Mouse (Mus musculus) liver, embryonic 15.5 days (tissue): ENCODE measurements around the gene Fuca1. TPM values are rescaled to one million over a fixed set of nuclear protein-coding genes. Genes with fewer than 3 reads are reported as not detected.

Experiments used
- ATAC-seq: fragments of 200-750 bp; cut with Nextera tagmentation; 2 replicates; pipeline ENCODE4 v1.8.0; 2017; ENCODE audit warnings: moderate number of reproducible peaks, mild to moderate bottlenecking, moderate library complexity; ENCODE audit not compliant: insufficient read depth
- H3K27ac ChIP-seq: fragments of 300-500 bp; sonication (generic); replicated peaks from 2 replicates; pipeline ENCODE4 v1.5.1; 2015; ENCODE audit warnings: mild to moderate bottlenecking, inconsistent platforms
- H3K27me3 ChIP-seq: fragments of 300-500 bp; sonication (generic); 2 replicates; pipeline ENCODE4 v1.6.1; 2015; ENCODE audit warnings: mild to moderate bottlenecking, inconsistent platforms
- H3K36me3 ChIP-seq: fragments of 300-500 bp; sonication (generic); replicated peaks from 2 replicates; pipeline ENCODE4 v1.6.1; 2015; ENCODE audit warnings: moderate library complexity, mild to moderate bottlenecking, inconsistent platforms
- H3K4me1 ChIP-seq: fragments of 300-500 bp; sonication (generic); replicated peaks from 2 replicates; pipeline ENCODE4 v1.6.1; 2015; ENCODE audit warnings: inconsistent platforms
- H3K4me2 ChIP-seq: fragments of 300-500 bp; sonication (generic); 2 replicates; pipeline ENCODE4 v1.6.1; 2015; ENCODE audit warnings: moderate library complexity, mild to moderate bottlenecking, inconsistent platforms
- H3K4me3 ChIP-seq: fragments of 300-500 bp; sonication (generic); replicated peaks from 2 replicates; pipeline ENCODE4 v1.5.1; 2015; ENCODE audit warnings: mild to moderate bottlenecking, inconsistent platforms
- H3K9ac ChIP-seq: fragments of 300-500 bp; sonication (generic); 2 replicates; pipeline ENCODE4 v1.6.1; 2015; ENCODE audit warnings: moderate library complexity, mild to moderate bottlenecking, inconsistent platforms
- H3K9me3 ChIP-seq: fragments of 300-500 bp; sonication (generic); replicated peaks from 2 replicates; pipeline ENCODE4 v1.6.1; 2016; ENCODE audit warnings: inconsistent platforms
- WGBS: fragments of 180-500 bp; shearing (Covaris S2); methylation state at CpG from one replicate; pipeline ENCODE4 v1.1.7; 2015; ENCODE audit warnings: mixed read lengths; ENCODE audit not compliant: insufficient replicate concordance; 5-methylcytosine and 5-hydroxymethylcytosine counted together
- polyA plus RNA-seq: library from polyadenylated mRNA; unstranded; fragments of >200 nt; fragmentation: Nextera tagmentation; extraction: Ambion mirVana; gene quantifications from 2 replicates; pipeline ENCODE4 v1.2.1, GENCODE M21; 2015

The Fuca1 gene
- polyA plus RNA-seq, 1 experiment from 2014 or later = 24.0 TPM

DNA sequence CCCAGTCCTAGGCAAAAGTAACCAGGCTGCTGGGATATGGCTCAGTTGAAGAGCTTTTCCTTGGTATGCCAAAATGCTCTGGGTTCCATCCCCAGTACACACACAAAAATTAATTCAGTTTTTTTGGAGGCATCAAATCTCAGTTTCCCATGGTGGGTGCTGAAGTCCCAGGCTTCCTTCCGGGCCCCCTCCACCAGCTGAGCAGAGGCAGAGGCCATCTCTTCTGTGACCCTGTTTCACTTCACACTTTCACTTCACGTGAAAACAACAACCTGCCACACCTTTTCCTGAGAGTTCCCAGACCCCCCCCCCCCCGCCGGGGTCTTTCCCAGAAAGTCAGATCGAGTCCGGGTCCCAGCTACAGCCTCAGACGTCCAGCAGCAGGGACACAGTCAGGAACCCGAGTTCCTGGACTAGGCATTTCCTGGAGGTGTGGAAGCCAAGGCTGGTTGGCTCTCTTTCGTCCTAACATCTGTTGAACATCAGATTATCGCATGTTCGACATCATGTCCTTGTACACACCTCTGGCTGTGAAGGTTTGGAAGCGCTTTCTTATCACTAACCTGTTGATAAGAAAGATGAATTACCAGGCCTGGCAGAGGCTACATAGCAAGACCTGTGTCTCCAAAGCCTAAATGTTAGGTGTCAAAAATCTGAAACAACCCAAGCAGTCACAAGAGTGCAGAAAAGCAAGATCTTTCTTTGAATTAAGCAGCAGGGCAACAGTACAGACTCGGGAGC lies 11.0 kb upstream of the Fuca1 start:
- Histone ChIP-seq H3K9me3 (no peaks in the 10 kb centered on the region), H3K4me1 (peaks cover 43% of the 10 kb centered on the region), H3K27ac (no peak overlapping the region), H3K27me3 (no peaks in the 10 kb centered on the region), H3K4me3 (no peak overlapping the region), H3K9ac (no peak overlapping the region), H3K36me3 (no peaks in the 10 kb centered on the region), H3K4me2 (no peak overlapping the region)
- no peak for ATAC-seq
- WGBS = 35% methylated on average over 13 of the region's 13 CpGs

DNA sequence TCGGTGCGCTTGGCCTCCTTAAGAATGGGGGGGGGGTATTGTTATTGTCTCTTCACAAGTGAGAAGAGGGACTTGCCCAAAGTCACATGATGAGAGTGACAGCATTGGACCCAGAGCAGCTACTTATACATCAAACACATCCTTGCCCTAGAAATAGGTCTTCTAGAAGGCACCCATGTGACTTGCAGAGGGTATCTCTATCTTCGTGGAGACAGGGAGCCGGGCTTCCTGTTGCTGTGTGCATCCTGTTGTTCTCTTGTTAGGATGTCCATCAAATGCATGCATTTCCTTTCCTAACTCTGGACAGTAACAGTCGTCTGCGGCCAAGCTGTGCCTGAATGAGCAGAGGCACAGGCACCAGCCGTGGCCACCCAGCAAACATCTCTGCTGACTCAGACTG lies 9.0 kb upstream of the Fuca1 start:
- H3K9ac ChIP-seq = no peak overlapping the region
- H3K36me3 ChIP-seq = no peaks in the 10 kb centered on the region
- ATAC-seq = no peak
- no peaks in the 10 kb centered on the region for H3K9me3 ChIP-seq
- H3K27me3 ChIP-seq = no peaks in the 10 kb centered on the region
- 25% methylated on average over 7 of the region's 7 CpGs for WGBS
- no peak overlapping the region for H3K27ac ChIP-seq
- peaks cover 36% of the 10 kb centered on the region for H3K4me1 ChIP-seq
- H3K4me2 ChIP-seq = no peak overlapping the region
- no peak overlapping the region for H3K4me3 ChIP-seq

DNA sequence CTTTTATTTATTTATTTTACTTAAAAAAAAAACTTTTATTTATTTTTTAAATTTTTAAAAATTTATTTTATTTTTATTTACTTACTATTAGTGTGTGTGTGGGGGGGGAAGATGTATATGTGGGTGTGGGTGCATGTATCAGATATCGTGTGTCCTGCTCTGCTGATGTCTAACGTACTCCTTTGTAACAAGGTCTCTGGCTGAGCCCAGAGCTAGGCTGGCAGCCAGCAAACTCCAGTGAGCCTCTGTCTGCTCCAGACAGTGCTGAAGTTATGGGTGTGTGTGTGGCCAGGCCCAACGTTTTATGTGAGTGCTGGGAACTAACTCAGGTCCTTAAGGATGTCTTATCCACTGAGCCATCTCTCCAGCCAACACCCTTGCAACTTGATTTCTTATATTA lies 8.4 kb upstream of the Fuca1 start:
- no peaks in the 10 kb centered on the region for H3K27me3 ChIP-seq
- no peak overlapping the region for H3K4me2 ChIP-seq
- H3K4me3 ChIP-seq = no peak overlapping the region
- 0 out of 2 replicates have a peak overlapping the region, but pooled peaks have one; percentile 33 for H3K27ac ChIP-seq
- H3K9ac ChIP-seq = no peak overlapping the region
- H3K9me3 ChIP-seq = no peaks in the 10 kb centered on the region
- peaks cover 32% of the 10 kb centered on the region for H3K4me1 ChIP-seq
- no peak for ATAC-seq
- 12% methylated on average over 3 of the region's 3 CpGs for WGBS
- 0 out of 2 replicates have a peak, but pooled peaks cover under 1% of the 10 kb centered on the region for H3K36me3 ChIP-seq

DNA sequence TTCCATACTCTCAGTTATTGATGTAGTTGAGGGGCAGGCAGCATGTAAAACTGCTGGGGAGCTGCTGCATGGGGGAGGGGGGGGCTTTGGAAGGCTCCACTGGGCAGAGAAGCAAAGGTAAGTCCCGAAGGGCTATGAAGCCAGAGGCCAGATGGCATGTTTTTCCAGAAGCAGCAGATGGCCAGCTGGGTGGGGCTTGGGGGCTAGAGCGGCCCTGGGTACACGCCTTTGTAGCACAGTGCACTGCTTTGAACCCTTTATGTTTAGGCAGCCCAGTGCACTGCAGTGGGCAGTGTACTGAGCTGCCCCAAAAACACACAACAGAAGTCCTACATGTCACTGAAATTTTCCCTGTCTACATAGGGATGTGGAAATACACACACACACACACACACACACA lies 7.7 kb upstream of the Fuca1 start:
- H3K9me3 ChIP-seq = no peaks in the 10 kb centered on the region
- 20% methylated on average over 3 of the region's 3 CpGs for WGBS
- peaks cover 33% of the 10 kb centered on the region for H3K4me1 ChIP-seq
- ATAC-seq = peak; percentile 44; the same call in 1 of the 2 replicates
- H3K4me2 ChIP-seq = peak overlapping the region; percentile 4; the same call in 1 of the 2 replicates
- H3K36me3 ChIP-seq = 0 out of 2 replicates have a peak, but pooled peaks cover 2% of the 10 kb centered on the region
- H3K27me3 ChIP-seq = no peaks in the 10 kb centered on the region
- peak overlapping the region; percentile 33; the same call in 1 of the 2 replicates for H3K27ac ChIP-seq
- H3K9ac ChIP-seq = no peak overlapping the region
- H3K4me3 ChIP-seq = no peak overlapping the region

DNA sequence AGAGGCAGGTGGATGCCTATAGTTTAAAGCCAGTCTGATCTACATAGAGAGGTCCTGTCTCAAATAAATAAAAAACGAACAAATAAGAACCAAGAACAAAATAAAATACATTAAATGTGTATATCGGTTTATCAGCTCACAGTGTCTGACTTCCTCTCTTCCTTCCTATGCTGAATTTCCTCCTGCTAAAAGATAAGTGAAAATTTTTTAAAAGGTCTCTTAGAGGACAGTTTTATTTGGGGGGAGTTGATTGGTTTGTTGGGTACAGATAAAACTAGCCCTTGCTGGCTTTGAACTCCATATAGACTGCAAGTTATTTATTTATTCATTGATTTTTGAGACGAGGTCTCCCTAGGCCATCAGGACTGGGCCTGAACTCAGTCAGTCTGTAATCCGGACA lies 7.1 kb upstream of the Fuca1 start:
- no peaks in the 10 kb centered on the region for H3K9me3 ChIP-seq
- peak overlapping the region; percentile 10; the same call in 1 of the 2 replicates for H3K4me2 ChIP-seq
- H3K36me3 ChIP-seq = 0 out of 2 replicates have a peak, but pooled peaks cover 2% of the 10 kb centered on the region
- H3K9ac ChIP-seq = no peak overlapping the region
- H3K4me3 ChIP-seq = no peak overlapping the region
- ATAC-seq = no peak
- no peaks in the 10 kb centered on the region for H3K27me3 ChIP-seq
- peak overlapping the region; percentile 33; the same call in 1 of the 2 replicates for H3K27ac ChIP-seq
- H3K4me1 ChIP-seq = peaks cover 36% of the 10 kb centered on the region
- WGBS = 24% methylated on average over 4 of the region's 4 CpGs

DNA sequence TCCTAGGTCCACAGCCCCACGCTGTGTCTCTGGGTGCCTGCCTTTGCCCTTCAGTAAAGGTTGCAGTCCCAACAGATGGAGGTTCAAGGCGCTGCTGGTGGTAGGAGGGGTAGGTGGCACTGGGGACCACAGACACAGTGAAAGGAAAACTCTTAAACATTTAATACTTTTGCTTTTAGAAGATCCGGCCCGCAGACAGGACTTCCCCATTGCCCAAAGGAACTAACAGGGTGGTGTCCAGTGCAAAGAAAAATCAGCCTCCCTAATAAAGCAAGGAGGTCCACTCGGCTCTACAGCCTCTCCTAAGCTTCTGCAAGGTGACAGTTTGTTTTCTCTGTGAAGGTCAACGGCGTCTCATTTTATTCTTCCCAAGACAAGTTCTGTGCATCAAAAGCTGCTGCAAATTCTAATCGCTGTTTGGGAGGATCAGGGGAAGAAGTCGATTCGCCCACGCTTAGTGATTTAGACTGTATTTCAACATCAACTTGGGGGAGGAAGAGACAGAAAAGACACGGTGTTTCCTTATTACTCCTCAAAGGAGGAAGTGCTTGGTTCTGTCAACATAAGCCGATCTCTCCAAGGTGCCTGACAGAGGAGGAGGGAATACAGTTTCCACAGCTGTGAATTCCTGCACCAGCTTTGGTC lies 1.8 kb upstream of the Fuca1 start:
- ATAC-seq = no peak
- 46% methylated on average over 13 of the region's 13 CpGs for WGBS
- H3K27ac ChIP-seq = peak overlapping the region; percentile 55
- H3K9me3 ChIP-seq = no peaks in the 10 kb centered on the region
- peak overlapping the region; percentile 30; the same call in 1 of the 2 replicates for H3K4me2 ChIP-seq
- H3K36me3 ChIP-seq = 0 out of 2 replicates have a peak, but pooled peaks cover 15% of the 10 kb centered on the region
- peaks cover 37% of the 10 kb centered on the region for H3K4me1 ChIP-seq
- H3K9ac ChIP-seq = no peak overlapping the region
- H3K27me3 ChIP-seq = no peaks in the 10 kb centered on the region
- no peak overlapping the region for H3K4me3 ChIP-seq

DNA sequence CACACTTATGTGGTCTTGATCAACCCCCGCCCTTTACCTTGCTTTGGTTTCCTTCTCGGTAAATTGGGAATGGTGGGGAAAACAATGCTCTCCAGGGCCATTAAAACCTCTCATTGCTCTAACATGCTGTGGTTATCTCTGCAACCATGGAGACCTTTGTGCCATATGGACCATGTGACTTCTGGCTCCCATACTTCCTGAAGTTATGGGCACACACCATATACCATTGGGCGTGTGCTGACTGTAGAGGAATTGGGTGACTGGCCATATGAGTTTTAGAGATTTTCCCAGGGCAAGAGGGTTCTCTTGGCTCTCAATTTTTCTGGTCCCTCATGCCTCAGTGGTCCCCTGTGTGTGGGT lies 1.3 kb upstream of the Fuca1 start:
- H3K9me3 ChIP-seq = no peaks in the 10 kb centered on the region
- no peaks in the 10 kb centered on the region for H3K27me3 ChIP-seq
- 0 out of 2 replicates have a peak, but pooled peaks cover 15% of the 10 kb centered on the region for H3K36me3 ChIP-seq
- no peak for ATAC-seq
- H3K9ac ChIP-seq = no peak overlapping the region
- H3K4me1 ChIP-seq = peaks cover 35% of the 10 kb centered on the region
- H3K4me3 ChIP-seq = no peak overlapping the region
- no peak overlapping the region; the same call in 1 of the 2 replicates for H3K4me2 ChIP-seq
- 63% methylated on average over 3 of the region's 3 CpGs for WGBS
- H3K27ac ChIP-seq = peak overlapping the region; percentile 55

DNA sequence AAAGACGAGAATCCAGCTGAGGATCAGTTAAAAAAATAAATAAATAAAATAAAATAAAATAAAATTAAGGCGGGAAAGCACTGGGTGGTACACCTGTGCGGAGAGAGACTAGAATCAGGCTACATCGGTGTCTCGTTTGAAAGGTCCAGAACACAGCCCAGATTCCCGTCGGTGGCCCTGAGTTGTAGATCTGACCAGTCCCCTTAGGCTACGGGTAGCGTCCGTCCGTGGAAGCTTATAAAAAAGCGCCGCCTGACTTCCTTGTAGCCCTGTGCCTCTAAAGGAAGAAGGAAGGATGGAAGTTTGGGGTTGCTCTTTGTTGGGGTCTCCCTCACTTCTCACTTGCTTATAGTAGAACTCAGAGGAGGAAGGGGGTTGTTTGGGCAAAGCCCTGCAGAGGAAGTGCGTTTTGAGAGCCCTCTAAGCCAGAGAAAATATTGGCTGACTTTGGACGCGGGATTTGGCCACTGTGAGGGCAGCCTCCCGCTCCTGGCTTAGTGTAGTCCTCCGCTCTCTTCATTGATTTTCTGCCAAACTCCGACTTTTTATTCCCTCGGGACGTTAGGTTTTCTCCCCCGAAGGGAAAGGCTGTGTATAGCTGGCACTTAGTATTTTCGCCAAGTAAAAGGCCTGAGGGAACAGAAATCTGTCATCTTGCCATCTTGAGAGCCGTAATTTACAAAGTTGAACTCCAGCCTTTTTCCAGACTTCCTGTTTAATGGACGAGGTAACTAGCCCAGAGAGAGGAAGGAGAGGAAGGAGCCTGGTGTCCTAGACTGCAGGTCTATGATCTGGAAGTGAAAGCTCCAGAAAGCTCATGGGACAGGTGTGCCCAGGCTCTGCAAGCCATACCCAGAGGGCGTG lies 954 bp downstream of the Fuca1 start:
- H3K27ac ChIP-seq = peak overlapping the region; percentile 78
- H3K4me2 ChIP-seq = peak overlapping the region; percentile 93
- peak overlapping the region; percentile 75 for H3K9ac ChIP-seq
- H3K4me3 ChIP-seq = peak overlapping the region; percentile 78
- no peaks in the 10 kb centered on the region for H3K27me3 ChIP-seq
- 7% methylated on average over 26 of the region's 26 CpGs for WGBS
- no peaks in the 10 kb centered on the region for H3K9me3 ChIP-seq
- H3K36me3 ChIP-seq = 0 out of 2 replicates have a peak, but pooled peaks cover 28% of the 10 kb centered on the region
- ATAC-seq = no peak
- H3K4me1 ChIP-seq = peaks cover 43% of the 10 kb centered on the region

DNA sequence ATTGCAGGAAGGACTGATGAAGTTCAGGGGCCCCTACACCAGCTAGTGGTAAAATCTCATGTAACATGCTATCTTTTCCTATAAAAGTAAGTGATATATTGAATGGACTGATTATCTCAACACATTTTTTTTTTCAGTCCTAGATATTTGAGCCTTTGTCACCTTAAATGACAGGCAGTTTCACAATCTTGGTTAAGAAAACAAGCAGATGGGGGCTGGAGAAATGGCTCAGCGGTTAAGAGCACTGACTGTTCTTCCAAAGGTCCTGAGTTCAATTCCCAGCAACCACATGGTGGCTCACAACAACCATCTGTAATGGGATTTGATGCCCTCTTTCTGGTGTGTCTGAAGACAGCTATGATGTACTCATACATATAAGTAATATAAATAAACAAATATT lies 1.7 kb downstream of the Fuca1 start:
- Histone ChIP-seq H3K27ac (no peak overlapping the region), H3K4me3 (peak overlapping the region; percentile 78), H3K9me3 (no peaks in the 10 kb centered on the region), H3K4me2 (peak overlapping the region; percentile 93), H3K36me3 (0 out of 2 replicates have a peak, but pooled peaks cover 34% of the 10 kb centered on the region), H3K27me3 (no peaks in the 10 kb centered on the region), H3K4me1 (peaks cover 49% of the 10 kb centered on the region), H3K9ac (no peak overlapping the region)
- WGBS = 70% methylated on average over 1 of the region's 1 CpGs
- no peak for ATAC-seq

DNA sequence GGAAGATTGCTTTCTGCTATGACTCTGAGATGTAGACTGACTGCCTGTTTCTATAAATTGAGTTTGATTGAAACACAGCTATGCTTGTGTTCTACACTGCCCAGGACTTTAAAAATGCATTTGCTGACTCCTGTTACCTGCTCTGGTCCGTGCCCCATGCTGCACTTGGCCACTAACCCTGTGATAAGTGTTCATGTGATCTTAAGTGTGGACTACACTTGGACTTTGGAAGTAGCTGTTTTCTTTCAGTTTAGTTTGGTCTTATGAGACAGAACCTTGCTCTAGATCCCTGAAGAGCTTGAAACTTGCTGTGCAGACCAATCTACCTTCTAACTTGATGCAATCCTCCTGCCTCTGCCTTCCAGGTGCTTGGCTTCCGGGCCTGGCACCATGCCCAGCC lies 3.9 kb downstream of the Fuca1 start:
- WGBS = 81% methylated on average over 2 of the region's 2 CpGs
- 0 out of 2 replicates have a peak, but pooled peaks cover 39% of the 10 kb centered on the region for H3K36me3 ChIP-seq
- no peak overlapping the region for H3K27ac ChIP-seq
- no peak overlapping the region for H3K4me3 ChIP-seq
- H3K9ac ChIP-seq = no peak overlapping the region
- H3K27me3 ChIP-seq = no peaks in the 10 kb centered on the region
- no peak for ATAC-seq
- peaks cover 41% of the 10 kb centered on the region for H3K4me1 ChIP-seq
- no peak overlapping the region for H3K4me2 ChIP-seq
- no peaks in the 10 kb centered on the region for H3K9me3 ChIP-seq
